Mouse (Mus musculus) brain, embryonic 14.5 days (tissue): ENCODE measurements around the gene Dnah2. TPM values are rescaled to one million over a fixed set of nuclear protein-coding genes. Genes with fewer than 3 reads are reported as not detected.

Experiments used
- DNase-seq: peaks from one replicate; pipeline ENCODE4 v3.0.0-alpha.2; 2011; ENCODE audit warnings: low read depth
- CTCF ChIP-seq: fragments of 200-500 bp; IDR thresholded peaks from 2 replicates; pipeline ENCODE4 v1.5.1; 2012; ENCODE audit warnings: inconsistent platforms, mild to moderate bottlenecking, moderate library complexity, borderline replicate concordance; ENCODE audit not compliant: insufficient read depth, insufficient read length; ENCODE audit errors: extremely low read depth
- POLR2A ChIP-seq: fragments of 200-500 bp; IDR thresholded peaks from 2 replicates; pipeline ENCODE4 v1.6.1; 2012; ENCODE audit warnings: mild to moderate bottlenecking, inconsistent platforms, borderline replicate concordance; ENCODE audit not compliant: poor library complexity, insufficient read depth, insufficient read length, severe bottlenecking; ENCODE audit errors: extremely low read depth
- polyA plus RNA-seq: library from polyadenylated mRNA; depleted of rRNA; stranded (reverse); fragments of >200 nt; gene quantifications from 2 replicates; pipeline ENCODE4 v1.2.3, GENCODE M21; 2012

Gene Dnah2
- polyA plus RNA-seq, 1 experiment = 5.2 TPM

- TF ChIP-seq CTCF (no peak), POLR2A (no peak)
- no peak for DNase-seq
These were observed 141.8 kb downstream of the Dnah2 start for GRCm38 (mm10) chr11:69406867-69407723.

- no peak for DNase-seq
- TF ChIP-seq CTCF = no peak
- TF ChIP-seq POLR2A = no peak
These were observed 142.6 kb downstream of the Dnah2 start for GRCm38 (mm10) chr11:69406282-69406681.

- DNase-seq = no peak
- TF ChIP-seq CTCF (no peak), POLR2A (no peak)
These were observed 143.3 kb downstream of the Dnah2 start for GRCm38 (mm10) chr11:69405397-69406200.

DNA sequence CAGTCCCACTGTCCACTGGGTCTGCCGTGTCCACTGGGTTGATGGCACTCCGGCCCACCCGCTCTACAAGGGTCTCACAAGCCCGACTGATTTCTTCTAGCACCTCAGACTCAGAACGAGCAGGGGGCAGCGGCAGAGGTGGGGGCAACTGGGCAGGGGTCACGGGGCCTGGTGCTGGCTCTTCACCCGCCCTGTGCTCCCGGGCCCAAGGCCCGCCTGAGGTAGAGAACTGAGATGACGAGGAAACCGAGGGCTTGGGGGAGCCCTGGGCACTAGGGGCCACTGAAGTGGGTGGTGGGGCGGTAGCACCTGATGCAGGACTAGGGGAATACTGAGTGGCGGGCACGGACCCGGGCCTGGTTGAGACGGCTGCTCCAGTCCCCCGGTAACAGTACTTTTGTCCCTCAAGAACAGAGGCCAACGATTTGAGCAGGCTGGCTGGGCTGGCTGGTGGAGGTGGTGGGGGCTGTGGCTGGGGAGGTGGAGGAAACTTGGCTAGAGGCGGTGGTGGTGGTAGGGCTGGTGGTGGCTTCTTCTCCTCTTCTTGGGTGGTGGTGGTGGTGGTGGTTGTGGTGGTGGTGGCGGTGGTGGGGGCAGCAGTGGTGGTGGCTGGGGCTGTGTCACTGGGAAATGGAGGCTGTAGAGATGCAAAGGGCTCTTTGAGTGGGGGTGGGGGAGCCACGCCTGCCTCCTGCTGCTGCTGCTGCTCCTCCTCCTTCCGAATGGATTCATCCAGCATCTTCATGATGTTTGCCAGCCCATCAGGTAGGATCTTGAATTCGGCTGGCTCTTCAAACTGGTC, 144.1 kb downstream of the Dnah2 start:
- TF ChIP-seq POLR2A (no peak), CTCF (no peak)
- no peak for DNase-seq

DNA sequence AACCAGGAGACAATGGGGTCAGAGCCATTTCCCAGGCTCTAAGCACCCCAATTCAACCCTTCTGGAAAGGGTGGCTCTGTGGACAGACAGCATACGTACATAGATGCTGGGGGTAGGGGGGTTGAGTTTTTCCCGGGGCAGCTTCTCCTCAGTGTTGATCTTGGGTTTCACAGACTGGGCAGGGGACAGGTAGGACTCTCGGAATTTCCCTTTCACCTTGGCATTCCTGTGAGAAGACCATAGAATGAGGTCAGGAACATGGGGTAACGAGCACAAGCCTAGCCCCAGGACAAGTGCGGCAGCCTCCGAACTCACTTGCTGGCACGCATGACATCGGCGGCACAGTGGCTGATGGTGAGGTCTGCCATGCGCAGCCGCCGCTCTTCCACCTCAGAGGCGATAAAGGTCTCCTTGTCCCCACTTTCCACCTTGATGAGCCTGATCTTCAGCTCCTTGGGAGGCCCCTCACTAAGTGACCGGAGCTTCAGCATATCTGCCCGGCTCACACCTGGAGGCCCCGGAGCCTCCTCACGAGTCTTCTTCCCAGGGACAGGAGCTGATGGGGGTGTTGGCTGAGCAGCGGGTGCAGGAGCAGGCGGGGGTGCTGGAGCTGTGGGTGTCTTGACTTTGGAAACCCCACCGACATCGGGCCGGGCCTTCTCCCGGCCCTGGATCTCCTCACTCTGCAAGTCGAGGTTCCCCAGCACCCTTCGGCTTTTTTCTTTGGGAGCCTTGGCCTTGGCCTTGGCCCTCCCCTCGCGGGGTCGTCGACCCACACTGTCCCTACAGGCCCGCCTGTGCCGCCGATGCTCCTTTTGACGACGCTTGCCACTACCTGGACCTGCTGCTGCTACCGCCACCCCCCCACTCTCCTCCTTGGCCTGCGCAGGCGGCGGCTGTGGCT, 145.0 kb downstream of the Dnah2 start:
- TF ChIP-seq CTCF (no peak), POLR2A (no peak)
- DNase-seq = no peak

GRCm38 (mm10) chr11:69401987-69402386, 146.9 kb downstream of the Dnah2 start:
- no peak for DNase-seq
- TF ChIP-seq POLR2A (no peak), CTCF (no peak)

DNA sequence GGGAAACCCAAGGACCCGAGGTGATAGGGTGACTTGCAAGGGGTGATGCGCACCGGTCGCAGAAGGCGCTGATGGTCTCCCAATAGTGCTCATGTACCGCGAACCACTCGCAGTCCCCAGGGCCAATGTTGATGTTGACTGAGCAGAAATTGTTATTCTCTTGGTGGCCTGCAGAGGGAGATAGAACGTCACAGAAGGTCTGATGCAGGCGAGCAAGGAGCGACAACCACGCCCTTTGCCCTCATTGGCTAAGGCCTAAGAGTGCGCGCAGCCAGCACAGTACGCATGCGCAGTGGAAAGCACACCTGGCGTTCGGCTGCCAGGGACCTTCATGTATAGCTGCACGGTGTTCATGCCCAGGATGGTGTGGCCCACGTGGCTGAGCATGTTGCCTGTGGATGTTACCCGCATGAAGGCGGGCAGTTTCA, 147.7 kb downstream of the Dnah2 start:
- DNase-seq = peak; percentile 96
- TF ChIP-seq CTCF (peak; percentile 86), POLR2A (no peak)

- no peak for DNase-seq
- TF ChIP-seq CTCF (no peak), POLR2A (no peak)
These were observed 148.6 kb downstream of the Dnah2 start for GRCm38 (mm10) chr11:69400083-69400850.

GRCm38 (mm10) chr11:69399201-69400082, 149.5 kb downstream of the Dnah2 start:
- TF ChIP-seq CTCF = no peak
- no peak for TF ChIP-seq POLR2A
- DNase-seq = peak; percentile 39

GRCm38 (mm10) chr11:69398486-69399200, 150.3 kb downstream of the Dnah2 start:
- no peak for DNase-seq
- no peak for TF ChIP-seq CTCF
